Mouse (Mus musculus) heart, postnatal 4 days (tissue): ENCODE results near the gene Ttc8. TPM values are rescaled to one million over a fixed set of nuclear protein-coding genes. Genes with fewer than 3 reads are reported as not detected.

ENCODE experiments used
- total RNA-seq, 2 experiments: library from RNA; stranded (reverse); gene quantifications; 2 replicates each; pipeline ENCODE4 v1.2.3; 2021

The Ttc8 gene
- total RNA-seq, 2 experiments from 2014 or later: 11.8 to 12.5 TPM

Other genes with a start within 250 kb of the Ttc8 start
- 10 to 100 TPM; 31.1 to 35.9 TPM for gene Ptpn21, start 183.2 kb upstream of the Ttc8 start, total RNA-seq
- 10 to 100 TPM; 83.9 to 87.2 TPM for gene Zc3h14, start 173.6 kb upstream of the Ttc8 start, total RNA-seq
- 1 to 10 TPM; 7.6 to 9.0 TPM for gene Eml5, start 19.1 kb upstream of the Ttc8 start, total RNA-seq